Mouse (Mus musculus) MEL (cell line): ENCODE results near the gene Vpreb2. TPM values are rescaled to one million over a fixed set of nuclear protein-coding genes. Genes with fewer than 3 reads are reported as not detected.

Source experiments
- DNase-seq: peaks from one replicate; pipeline ENCODE4 v3.0.0; 2011; ENCODE audit warnings: low read depth, low spot score
- H3K27ac ChIP-seq: 2 replicates; pipeline ENCODE4 v1.5.1; 2012; ENCODE audit warnings: low read depth, mild to moderate bottlenecking, control low read depth, low read length, moderate library complexity; ENCODE audit not compliant: control insufficient read depth
- H3K27me3 ChIP-seq, 2 experiments: fragments of 150-350 bp in 1 of 2; sonication (generic) in 1 of 2; 2 replicates each; pipeline ENCODE4 v1.6.1; 2012; ENCODE audit warnings: low read length in 2 of 2, mild to moderate bottlenecking in 2 of 2, improper control_type of control experiment in 1 of 2, moderate library complexity in 1 of 2; ENCODE audit not compliant: insufficient read depth in 2 of 2, control insufficient read depth in 1 of 2
- H3K36me3 ChIP-seq, 2 experiments: 2 replicates each; pipeline ENCODE4 v1.6.1; 2012 to 2014; ENCODE audit warnings: low read length in 2 of 2, improper control_type of control experiment in 1 of 2, inconsistent platforms in 1 of 2, mild to moderate bottlenecking in 1 of 2; ENCODE audit not compliant: insufficient read depth in 2 of 2, control insufficient read depth in 1 of 2
- H3K4me1 ChIP-seq, 2 experiments: fragments of 150-350 bp in 1 of 2; sonication (generic) in 1 of 2; 2 replicates each; pipeline ENCODE4 v1.6.1; 2012; ENCODE audit warnings: low read length in 2 of 2, improper control_type of control experiment in 1 of 2, mild to moderate bottlenecking in 1 of 2; ENCODE audit not compliant: insufficient read depth in 2 of 2, control insufficient read depth in 1 of 2
- H3K4me3 ChIP-seq, 2 experiments: fragments of 150-350 bp in 1 of 2; sonication (generic) in 1 of 2; 2 replicates each; pipeline ENCODE4 v1.5.1; 2012; ENCODE audit warnings: low read depth in 2 of 2, low read length in 2 of 2, mild to moderate bottlenecking in 2 of 2, moderate library complexity in 2 of 2, control low read depth in 1 of 2, improper control_type of control experiment in 1 of 2; ENCODE audit not compliant: control insufficient read depth in 1 of 2, insufficient read depth in 1 of 2
- H3K79me2 ChIP-seq: 2 replicates; pipeline ENCODE4 v1.6.1; 2012; ENCODE audit warnings: mild to moderate bottlenecking, low read length, moderate library complexity; ENCODE audit not compliant: control insufficient read depth, poor library complexity, insufficient read depth
- H3K9ac ChIP-seq: 2 replicates; pipeline ENCODE4 v1.6.1; 2012; ENCODE audit warnings: low read depth, mild to moderate bottlenecking, control low read depth, low read length, moderate library complexity; ENCODE audit not compliant: control insufficient read depth, poor library complexity, severe bottlenecking
- H3K9me3 ChIP-seq: fragments of 150-350 bp; sonication (generic); replicated peaks from 2 replicates; pipeline ENCODE4 v1.6.1; 2012; ENCODE audit warnings: mild to moderate bottlenecking, low read length, improper control_type of control experiment, moderate library complexity; ENCODE audit not compliant: insufficient read depth
- BHLHE40 ChIP-seq: IDR thresholded peaks from 2 replicates; pipeline ENCODE4 v1.6.1; 2012; ENCODE audit warnings: low read depth, mild to moderate bottlenecking, inconsistent platforms, low read length, improper control_type of control experiment, borderline replicate concordance
- CHD1 ChIP-seq: IDR thresholded peaks from 2 replicates; pipeline ENCODE4 v1.6.1; 2012; ENCODE audit warnings: low read depth, mild to moderate bottlenecking, inconsistent platforms, low read length, improper control_type of control experiment
- CTCF ChIP-seq, 3 experiments: IDR thresholded peaks in 2 of 3; conservative IDR thresholded peaks in 1 of 3; 2 replicates each; pipeline ENCODE4 v1.5.1; 2011 to 2012; ENCODE audit warnings: low read length in 3 of 3, low read depth in 2 of 3, mild to moderate bottlenecking in 2 of 3, improper control_type of control experiment in 1 of 3, inconsistent platforms in 1 of 3, mixed read lengths in 1 of 3, moderate library complexity in 1 of 3; ENCODE audit not compliant: control insufficient read depth in 1 of 3, insufficient read depth in 1 of 3, poor library complexity in 1 of 3, severe bottlenecking in 1 of 3
- E2F4 ChIP-seq: IDR thresholded peaks from 2 replicates; pipeline ENCODE4 v1.6.1; 2011; ENCODE audit warnings: low read depth, low read length, improper control_type of control experiment, borderline replicate concordance
- EP300 ChIP-seq, 2 experiments: IDR thresholded peaks; 2 replicates each; pipeline ENCODE4 v1.6.1; 2011; ENCODE audit warnings: improper control_type of control experiment in 2 of 2, low read length in 2 of 2, low read depth in 1 of 2, mild to moderate bottlenecking in 1 of 2
- ETS1 ChIP-seq: IDR thresholded peaks from 2 replicates; pipeline ENCODE4 v1.6.1; 2012; ENCODE audit warnings: low read depth, mild to moderate bottlenecking, inconsistent platforms, low read length, improper control_type of control experiment, moderate library complexity
- GABPA ChIP-seq: IDR thresholded peaks from 2 replicates; pipeline ENCODE4 v1.6.1; 2012; ENCODE audit warnings: low read depth, mild to moderate bottlenecking, inconsistent platforms, low read length, improper control_type of control experiment, moderate library complexity
- GATA1 ChIP-seq: IDR thresholded peaks from 2 replicates; pipeline ENCODE4 v1.6.1; 2011; ENCODE audit warnings: low read depth, low read length, improper control_type of control experiment
- HCFC1 ChIP-seq: IDR thresholded peaks from 2 replicates; pipeline ENCODE4 v1.6.1; 2012; ENCODE audit warnings: low read depth, mild to moderate bottlenecking, inconsistent platforms, low read length, improper control_type of control experiment, moderate library complexity
- JUND ChIP-seq: IDR thresholded peaks from 2 replicates; pipeline ENCODE4 v1.6.1; 2011; ENCODE audit warnings: low read depth, mild to moderate bottlenecking, improper control_type of control experiment, low read length
- KAT2A ChIP-seq: conservative IDR thresholded peaks from 2 replicates; pipeline ENCODE4 v1.6.1; 2012; ENCODE audit warnings: low read depth, low read length, improper control_type of control experiment, inconsistent platforms
- MAFK ChIP-seq: IDR thresholded peaks from 2 replicates; pipeline ENCODE4 v1.6.1; 2011; ENCODE audit warnings: low read depth, mild to moderate bottlenecking, low read length, improper control_type of control experiment, borderline replicate concordance
- MAX ChIP-seq: IDR thresholded peaks from 2 replicates; pipeline ENCODE4 v1.6.1; 2011; ENCODE audit warnings: low read length, improper control_type of control experiment
- MAZ ChIP-seq: IDR thresholded peaks from 2 replicates; pipeline ENCODE4 v1.6.1; 2012; ENCODE audit warnings: low read depth, mild to moderate bottlenecking, inconsistent platforms, low read length, improper control_type of control experiment
- MEF2A ChIP-seq: IDR thresholded peaks from 2 replicates; pipeline ENCODE4 v1.6.1; 2014; ENCODE audit warnings: low read depth, mild to moderate bottlenecking, inconsistent platforms, low read length, improper control_type of control experiment; ENCODE audit not compliant: poor library complexity, insufficient replicate concordance, severe bottlenecking; ENCODE audit errors: extremely low read depth
- MXI1 ChIP-seq: IDR thresholded peaks from 2 replicates; pipeline ENCODE4 v1.6.1; 2011; ENCODE audit warnings: mild to moderate bottlenecking, low read depth, low read length, improper control_type of control experiment
- MYB ChIP-seq: IDR thresholded peaks from 2 replicates; pipeline ENCODE4 v1.6.1; 2011; ENCODE audit warnings: mild to moderate bottlenecking, low read depth, low read length, improper control_type of control experiment
- MYC ChIP-seq: IDR thresholded peaks from 2 replicates; pipeline ENCODE4 v1.6.1; 2011; ENCODE audit warnings: low read depth, mild to moderate bottlenecking, low read length, improper control_type of control experiment, moderate library complexity
- NELFE ChIP-seq: IDR thresholded peaks from 2 replicates; pipeline ENCODE4 v1.6.1; 2011; ENCODE audit warnings: low read depth, low read length, improper control_type of control experiment
- POLR2A ChIP-seq, 2 experiments: IDR thresholded peaks; 2 replicates each; pipeline ENCODE4 v1.6.1; 2011 to 2012; ENCODE audit warnings: low read length in 2 of 2, mild to moderate bottlenecking in 2 of 2, control low read depth in 1 of 2, improper control_type of control experiment in 1 of 2, low read depth in 1 of 2, moderate library complexity in 1 of 2; ENCODE audit not compliant: control insufficient read depth in 1 of 2, insufficient read depth in 1 of 2, poor library complexity in 1 of 2
- POLR2AphosphoS5 ChIP-seq: IDR thresholded peaks from 2 replicates; pipeline ENCODE4 v1.6.1; 2012; ENCODE audit warnings: low read depth, borderline replicate concordance, mild to moderate bottlenecking, inconsistent platforms, low read length, moderate library complexity, mixed read lengths
- RAD21 ChIP-seq: IDR thresholded peaks from 2 replicates; pipeline ENCODE4 v1.6.1; 2011; ENCODE audit warnings: mild to moderate bottlenecking, low read depth, low read length, improper control_type of control experiment
- RCOR1 ChIP-seq: IDR thresholded peaks from 2 replicates; pipeline ENCODE4 v1.6.1; 2012; ENCODE audit warnings: low read depth, mild to moderate bottlenecking, inconsistent platforms, low read length, improper control_type of control experiment
- SIN3A ChIP-seq: IDR thresholded peaks from 2 replicates; pipeline ENCODE4 v1.6.1; 2012; ENCODE audit warnings: low read length, improper control_type of control experiment, inconsistent platforms
- TAL1 ChIP-seq: IDR thresholded peaks from 2 replicates; pipeline ENCODE4 v1.6.1; 2012; ENCODE audit warnings: mild to moderate bottlenecking, inconsistent platforms, low read length, moderate library complexity, mixed read lengths
- TBP ChIP-seq: IDR thresholded peaks from 2 replicates; pipeline ENCODE4 v1.8.0; 2011; ENCODE audit warnings: low read depth, low read length, improper control_type of control experiment
- TCF12 ChIP-seq: IDR thresholded peaks from 2 replicates; pipeline ENCODE4 v1.6.1; 2014; ENCODE audit warnings: low read depth, mild to moderate bottlenecking, inconsistent platforms, low read length, improper control_type of control experiment, moderate library complexity
- UBTF ChIP-seq: IDR thresholded peaks from 2 replicates; pipeline ENCODE4 v1.6.1; 2012; ENCODE audit warnings: low read depth, mild to moderate bottlenecking, inconsistent platforms, low read length, improper control_type of control experiment, moderate library complexity, borderline replicate concordance; ENCODE audit not compliant: insufficient read depth
- USF2 ChIP-seq, 2 experiments: IDR thresholded peaks; 2 replicates each; pipeline ENCODE4 v1.6.1; 2011 to 2012; ENCODE audit warnings: improper control_type of control experiment in 2 of 2, low read length in 2 of 2, borderline replicate concordance in 1 of 2, inconsistent platforms in 1 of 2, low read depth in 1 of 2, mild to moderate bottlenecking in 1 of 2; ENCODE audit not compliant: insufficient read depth in 1 of 2
- ZC3H11A ChIP-seq: IDR thresholded peaks from 2 replicates; pipeline ENCODE4 v1.6.1; 2012; ENCODE audit warnings: low read depth, mild to moderate bottlenecking, inconsistent platforms, low read length, improper control_type of control experiment
- ZMIZ1 ChIP-seq: IDR thresholded peaks from 2 replicates; pipeline ENCODE4 v1.6.1; 2012; ENCODE audit warnings: low read depth, mild to moderate bottlenecking, inconsistent platforms, low read length, improper control_type of control experiment, moderate library complexity
- ZNF384 ChIP-seq: IDR thresholded peaks from 2 replicates; pipeline ENCODE4 v1.6.1; 2012; ENCODE audit warnings: low read depth, mild to moderate bottlenecking, inconsistent platforms, low read length, improper control_type of control experiment
- polyA plus RNA-seq, 2 experiments: library from polyadenylated mRNA; stranded (reverse) in 1 of 2; unstranded in 1 of 2; fragments of >175 nt in 1 of 2; fragments of >200 nt in 1 of 2; gene quantifications; 2 replicates each; pipeline versions ENCODE4 v1.2.1 to v1.2.4; 2012; ENCODE audit warnings: low replicate concordance in 2 of 2, low read depth in 1 of 2; ENCODE audit not compliant: insufficient read length in 2 of 2, insufficient read depth in 1 of 2, missing spikeins in 1 of 2
- total RNA-seq: library from RNA; depleted of rRNA; stranded (reverse); fragments of 300-350 nt; gene quantifications from 2 replicates; pipeline ENCODE4 v1.2.3, GENCODE M21; 2012

Gene Vpreb2
- total and polyA plus RNA-seq, 3 experiments = not detected

DNA sequence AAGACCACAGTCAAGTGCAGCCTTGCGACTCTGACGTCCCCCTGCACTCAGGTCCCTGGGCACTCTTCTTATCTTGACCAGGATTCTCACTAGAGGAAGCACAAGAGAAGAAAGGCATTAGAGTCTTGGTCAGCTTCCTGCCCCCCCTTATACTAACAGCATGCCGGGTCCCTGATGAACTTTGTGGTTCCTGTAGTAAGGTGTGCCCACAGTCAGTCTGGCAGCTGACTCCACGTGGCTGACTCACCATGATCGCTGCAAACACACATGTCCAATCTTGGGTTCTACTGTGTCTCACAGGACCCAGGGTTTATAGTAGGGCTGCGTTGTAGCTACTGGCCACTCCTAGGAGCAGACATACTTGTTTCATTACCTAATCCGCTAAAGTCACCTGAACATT is 42.0 kb upstream of the Vpreb2 start:
- Histone ChIP-seq H3K27ac (peak overlapping the region; percentile 87), H3K4me1 (peaks cover 25 to 34% of the 10 kb centered on the region in 2 experiments), H3K9ac (peak overlapping the region; percentile 61), H3K4me3 (peak overlapping the region; percentile 37 to 43; a peak in 3 of 4 replicates), H3K9me3 (no peaks in the 10 kb centered on the region), H3K79me2 (no peaks in the 10 kb centered on the region), H3K27me3 (no peaks in the 10 kb centered on the region), H3K36me3 (peaks cover 0 to 27% of the 10 kb centered on the region in 2 experiments; a peak in 2 of 4 replicates)
- peak; percentile 61 for DNase-seq
- TF ChIP-seq MXI1 = peak; percentile 88
- TF ChIP-seq MYC = peak; percentile 79
- TF ChIP-seq ZMIZ1 = no peak
- TF ChIP-seq RCOR1 = no peak
- TF ChIP-seq CHD1 = no peak
- TF ChIP-seq TCF12 = no peak
- 0 out of 4 replicates have a peak, but pooled peaks of 1 of the 2 experiments have one; percentile 27 for TF ChIP-seq POLR2A (IDR thresholded peaks at IDR 0.05; ENCODE audit: control insufficient read depth in 1 of 2, insufficient read depth in 1 of 2, low read depth in 1 of 2, low read length in 2 of 2, poor library complexity in 1 of 2)
- no peak for TF ChIP-seq ZNF384
- no peak for TF ChIP-seq ZC3H11A
- no peak for TF ChIP-seq UBTF
- TF ChIP-seq ETS1 = peak; percentile 41; the same call in 1 of the 2 replicates
- no peak for TF ChIP-seq MAZ
- TF ChIP-seq MYB = no peak
- peak; percentile 88 for TF ChIP-seq MAX
- no peak for TF ChIP-seq TBP
- no peak for TF ChIP-seq JUND
- peak; percentile 47; the same call in 1 of the 2 replicates for TF ChIP-seq GATA1
- TF ChIP-seq NELFE = peak; percentile 17; the same call in 1 of the 2 replicates
- no peak for TF ChIP-seq HCFC1
- TF ChIP-seq SIN3A = no peak
- TF ChIP-seq TAL1 = no peak
- peak; percentile 42 to 44; a peak in 2 of 4 replicates for TF ChIP-seq EP300 (IDR thresholded peaks at IDR 0.05; ENCODE audit: low read depth in 1 of 2, low read length in 2 of 2)
- no peak for TF ChIP-seq E2F4
- no peak; a peak in 1 of 6 replicates for TF ChIP-seq CTCF (IDR thresholded peaks at IDR 0.05 in 2 of 3, conservative IDR thresholded peaks at IDR 0.05 in 1 of 3; ENCODE audit: control insufficient read depth in 1 of 3, insufficient read depth in 1 of 3, low read depth in 2 of 3, low read length in 3 of 3, poor library complexity in 1 of 3, severe bottlenecking in 1 of 3)
- TF ChIP-seq USF2 (IDR thresholded peaks at IDR 0.05; ENCODE audit: borderline replicate concordance in 1 of 2, insufficient read depth in 1 of 2, low read depth in 1 of 2, low read length in 2 of 2) = no peak
- no peak for TF ChIP-seq GABPA
- no peak for TF ChIP-seq POLR2AphosphoS5
- TF ChIP-seq MEF2A = no peak
- no peak for TF ChIP-seq KAT2A
- TF ChIP-seq BHLHE40 = no peak
- TF ChIP-seq MAFK = no peak
- no peak for TF ChIP-seq RAD21
